Mouse (Mus musculus) intestine, postnatal 0 days (tissue): Measurements from ENCODE around the gene Efna1. TPM values are rescaled to one million over a fixed set of nuclear protein-coding genes. Genes with fewer than 3 reads are reported as not detected.

Experiments used
- ATAC-seq: fragments of 200-750 bp; cut with Nextera tagmentation; 2 replicates; pipeline ENCODE4 v1.8.0; 2017; ENCODE audit warnings: mild to moderate bottlenecking, moderate TSS enrichment, moderate library complexity
- H3K27ac ChIP-seq: fragments of 300-500 bp; sonication (generic); 2 replicates; pipeline ENCODE4 v1.5.1; 2014; ENCODE audit warnings: mild to moderate bottlenecking, low read depth, low read length, moderate library complexity
- H3K27me3 ChIP-seq: fragments of 300-500 bp; sonication (generic); replicated peaks from 2 replicates; pipeline ENCODE4 v1.6.1; 2014; ENCODE audit warnings: low read length, mixed read lengths; ENCODE audit not compliant: control insufficient read depth, insufficient read depth
- H3K36me3 ChIP-seq: fragments of 300-500 bp; sonication (generic); 2 replicates; pipeline ENCODE4 v1.6.1; 2014; ENCODE audit warnings: mild to moderate bottlenecking, moderate library complexity; ENCODE audit not compliant: control insufficient read depth, insufficient read depth
- H3K4me1 ChIP-seq: fragments of 300-500 bp; sonication (generic); replicated peaks from 2 replicates; pipeline ENCODE4 v1.6.1; 2014; ENCODE audit warnings: antibody characterized with exemption, low read length, mixed read lengths; ENCODE audit not compliant: control insufficient read depth, insufficient read depth
- H3K4me2 ChIP-seq: fragments of 300-500 bp; sonication (generic); replicated peaks from 2 replicates; pipeline ENCODE4 v1.6.1; 2014; ENCODE audit warnings: low read depth, mild to moderate bottlenecking, moderate library complexity
- H3K4me3 ChIP-seq: fragments of 300-500 bp; sonication (generic); 2 replicates; pipeline ENCODE4 v1.5.1; 2014; ENCODE audit warnings: low read depth, low read length
- H3K9ac ChIP-seq: fragments of 300-500 bp; sonication (generic); 2 replicates; pipeline ENCODE4 v1.6.1; 2014; ENCODE audit warnings: mild to moderate bottlenecking, low read depth, low read length
- H3K9me3 ChIP-seq: fragments of 300-500 bp; sonication (generic); 2 replicates; pipeline ENCODE4 v1.6.1; 2016; ENCODE audit warnings: mixed run types; ENCODE audit not compliant: control insufficient read depth
- CTCF ChIP-seq: sonication (generic); IDR thresholded peaks from 2 replicates; pipeline ENCODE4 v1.5.1; 2016; ENCODE audit warnings: low read depth, mild to moderate bottlenecking, control low read depth, antibody characterized with exemption, moderate library complexity
- WGBS: fragments of 180-500 bp; shearing (Covaris S2); extraction: QIAGEN DNeasy Blood & Tissue Kit; methylation state at CpG from one replicate; pipeline ENCODE4 v1.1.7; 2014; 5-methylcytosine and 5-hydroxymethylcytosine counted together
- polyA plus RNA-seq: library from polyadenylated mRNA; unstranded; fragments of >200 nt; fragmentation: Nextera tagmentation; extraction: Ambion mirVana; gene quantifications from 2 replicates; pipeline ENCODE4 v1.2.1, GENCODE M21; 2015

Efna1 gene
- polyA plus RNA-seq, 1 experiment from 2014 or later, result 69.8 TPM

GRCm38 (mm10) chr3:89238494-89238893 is 42.4 kb downstream of the Efna1 start:
- H3K9me3 ChIP-seq, result no peaks in the 10 kb centered on the region
- H3K36me3 ChIP-seq, result no peaks in the 10 kb centered on the region; the same call in 1 of the 2 replicates
- peak; percentile 56 for ATAC-seq
- 0 out of 2 replicates have a peak, but pooled peaks cover 7% of the 10 kb centered on the region for H3K4me1 ChIP-seq
- no peak for TF ChIP-seq CTCF
- WGBS, result 30% methylated on average over 11 of the region's 12 CpGs
- peak overlapping the region; percentile 15; the same call in 1 of the 2 replicates for H3K27ac ChIP-seq
- H3K9ac ChIP-seq, result no peak overlapping the region
- H3K4me3 ChIP-seq, result no peak overlapping the region
- peak overlapping the region; percentile 57 for H3K4me2 ChIP-seq
- no peaks in the 10 kb centered on the region for H3K27me3 ChIP-seq

GRCm38 (mm10) chr3:89237682-89238081 is 43.3 kb downstream of the Efna1 start:
- no peak overlapping the region for H3K9ac ChIP-seq
- WGBS, result 88% methylated on average over 21 of the region's 21 CpGs
- H3K4me2 ChIP-seq, result no peak overlapping the region
- no peaks in the 10 kb centered on the region; the same call in 1 of the 2 replicates for H3K36me3 ChIP-seq
- no peaks in the 10 kb centered on the region for H3K9me3 ChIP-seq
- H3K27me3 ChIP-seq, result no peaks in the 10 kb centered on the region
- no peak for TF ChIP-seq CTCF
- 0 out of 2 replicates have a peak, but pooled peaks cover 7% of the 10 kb centered on the region for H3K4me1 ChIP-seq
- no peak for ATAC-seq
- no peak overlapping the region for H3K4me3 ChIP-seq
- H3K27ac ChIP-seq, result no peak overlapping the region

GRCm38 (mm10) chr3:89236516-89236915 is 44.4 kb downstream of the Efna1 start:
- no peaks in the 10 kb centered on the region for H3K27me3 ChIP-seq
- H3K36me3 ChIP-seq, result no peaks in the 10 kb centered on the region; the same call in 1 of the 2 replicates
- H3K27ac ChIP-seq, result no peak overlapping the region
- H3K4me1 ChIP-seq, result 0 out of 2 replicates have a peak, but pooled peaks cover 3% of the 10 kb centered on the region
- H3K4me2 ChIP-seq, result no peak overlapping the region
- no peak for ATAC-seq
- H3K9me3 ChIP-seq, result no peaks in the 10 kb centered on the region
- H3K9ac ChIP-seq, result no peak overlapping the region
- 89% methylated on average over 10 of the region's 10 CpGs for WGBS
- TF ChIP-seq CTCF, result no peak
- no peak overlapping the region for H3K4me3 ChIP-seq

- ATAC-seq, result peak; percentile 75
- no peak overlapping the region for H3K4me2 ChIP-seq
- no peak overlapping the region for H3K4me3 ChIP-seq
- WGBS, result 37% methylated on average over 13 of the region's 14 CpGs
- H3K9me3 ChIP-seq, result no peaks in the 10 kb centered on the region
- peak overlapping the region; percentile 16; the same call in 1 of the 2 replicates for H3K27ac ChIP-seq
- 0 out of 2 replicates have a peak, but pooled peaks cover 3% of the 10 kb centered on the region for H3K4me1 ChIP-seq
- H3K27me3 ChIP-seq, result no peaks in the 10 kb centered on the region
- H3K36me3 ChIP-seq, result no peaks in the 10 kb centered on the region; the same call in 1 of the 2 replicates
- H3K9ac ChIP-seq, result no peak overlapping the region
- TF ChIP-seq CTCF, result no peak
These were observed 47.3 kb downstream of the Efna1 start for GRCm38 (mm10) chr3:89233562-89234110.

GRCm38 (mm10) chr3:89232614-89233013 is 48.3 kb downstream of the Efna1 start:
- H3K27me3 ChIP-seq, result no peaks in the 10 kb centered on the region
- no peak for ATAC-seq
- H3K9ac ChIP-seq, result no peak overlapping the region
- H3K4me1 ChIP-seq, result peaks cover 3% of the 10 kb centered on the region; the same call in 1 of the 2 replicates
- H3K4me2 ChIP-seq, result no peak overlapping the region
- H3K4me3 ChIP-seq, result no peak overlapping the region
- H3K36me3 ChIP-seq, result no peaks in the 10 kb centered on the region
- whole genome bisulfite sequencing, result 34% methylated on average over 6 of the region's 6 CpGs
- TF ChIP-seq CTCF, result no peak
- H3K27ac ChIP-seq, result no peak overlapping the region
- H3K9me3 ChIP-seq, result no peaks in the 10 kb centered on the region

- no peak overlapping the region for H3K4me2 ChIP-seq
- H3K4me3 ChIP-seq, result no peak overlapping the region
- no peak for ATAC-seq
- no peaks in the 10 kb centered on the region for H3K27me3 ChIP-seq
- H3K4me1 ChIP-seq, result peaks cover 3% of the 10 kb centered on the region; the same call in 1 of the 2 replicates
- no peak for TF ChIP-seq CTCF
- H3K9ac ChIP-seq, result no peak overlapping the region
- no peaks in the 10 kb centered on the region for H3K9me3 ChIP-seq
- no peaks in the 10 kb centered on the region for H3K36me3 ChIP-seq
- WGBS, result 74% methylated on average over 16 of the region's 16 CpGs
- H3K27ac ChIP-seq, result no peak overlapping the region
These were observed 49.1 kb downstream of the Efna1 start for GRCm38 (mm10) chr3:89231772-89232275.
